Mouse (Mus musculus): ENCODE measurements around the gene Nkd1. TPM values are rescaled to one million over a fixed set of nuclear protein-coding genes. Genes with fewer than 3 reads are reported as not detected.

Nkd1 gene
- polyA plus RNA-seq, 1 experiment from 2014 or later = 45.8 TPM

DNA sequence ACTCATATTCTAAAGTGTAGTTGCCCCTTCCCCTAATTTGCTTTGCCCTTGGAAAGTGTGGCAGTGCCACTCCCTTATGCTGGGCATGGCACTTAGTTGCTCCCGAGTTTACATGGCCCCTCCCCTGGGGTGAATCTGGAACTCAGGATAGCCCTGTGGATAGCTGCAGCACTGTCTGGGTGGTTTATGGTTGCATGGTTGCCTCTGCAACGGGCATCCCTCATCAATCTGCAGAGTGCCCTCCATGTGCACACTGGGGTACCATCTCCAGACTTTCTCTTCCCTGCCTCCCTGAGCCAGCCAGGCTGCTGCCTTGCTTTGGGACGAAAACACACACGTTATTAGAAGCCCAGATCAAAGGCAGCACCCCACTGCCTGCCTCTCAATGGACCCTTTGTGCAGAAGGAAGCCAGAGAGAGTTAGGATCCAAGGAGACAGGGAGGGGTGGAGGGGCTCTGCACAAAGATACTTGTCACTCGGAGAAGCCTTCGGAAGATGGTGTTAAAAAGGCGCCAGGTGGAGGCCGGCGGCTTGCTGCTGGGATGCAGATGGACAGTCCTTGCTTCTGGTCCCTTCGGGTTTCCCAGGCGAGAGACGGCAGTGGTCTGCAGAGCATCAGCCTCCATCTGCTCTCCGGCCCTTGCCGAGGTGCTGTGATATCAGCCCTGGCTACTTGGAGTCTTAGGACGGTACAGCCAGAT is 8.9 kb upstream of the Nkd1 start:
- Histone ChIP-seq H3K4me2 (ENCODE audit: low read length) (peak overlapping the region; percentile 17; the same call in 1 of the 2 replicates), H3K9me3 (ENCODE audit: control insufficient read depth, low read length) (no peaks in the 10 kb centered on the region), H3K9ac (ENCODE audit: low read depth, low read length) (peak overlapping the region; percentile 45), H3K27ac (ENCODE audit: low read depth, low read length) (peak overlapping the region; percentile 56; the same call in 1 of the 2 replicates), H3K4me3 (ENCODE audit: low read length) (no peak overlapping the region), H3K4me1 (ENCODE audit: control insufficient read depth, insufficient read depth, low read depth, low read length) (peaks cover 8% of the 10 kb centered on the region), H3K36me3 (ENCODE audit: control insufficient read depth, insufficient read depth, low read length) (no peaks in the 10 kb centered on the region), H3K27me3 (replicated peaks; ENCODE audit: control insufficient read depth, insufficient read depth, low read length) (no peaks in the 10 kb centered on the region; the same call in 1 of the 2 replicates)
- 3% methylated on average over 15 of the region's 15 CpGs for WGBS
- peak; percentile 88 for ATAC-seq

- WGBS = 76% methylated on average over 9 of the region's 9 CpGs
- no peaks in the 10 kb centered on the region for H3K36me3 ChIP-seq (ENCODE audit: control insufficient read depth, insufficient read depth, low read length)
- ATAC-seq = no peak
Measured at GRCm38 (mm10) chr8:88518047-88518446, 3.1 kb upstream of the Nkd1 start.

GRCm38 (mm10) chr8:88520381-88520780 is 773 bp upstream of the Nkd1 start:
- Histone ChIP-seq H3K27ac (ENCODE audit: low read depth, low read length) (peak overlapping the region; percentile 56; the same call in 1 of the 2 replicates), H3K4me1 (ENCODE audit: control insufficient read depth, insufficient read depth, low read depth, low read length) (peaks cover 24% of the 10 kb centered on the region), H3K9me3 (ENCODE audit: control insufficient read depth, low read length) (no peaks in the 10 kb centered on the region), H3K27me3 (replicated peaks; ENCODE audit: control insufficient read depth, insufficient read depth, low read length) (no peaks in the 10 kb centered on the region; the same call in none of the 2 replicates), H3K9ac (ENCODE audit: low read depth, low read length) (no peak overlapping the region), H3K4me3 (ENCODE audit: low read length) (no peak overlapping the region; the same call in 1 of the 2 replicates), H3K36me3 (ENCODE audit: control insufficient read depth, insufficient read depth, low read length) (no peaks in the 10 kb centered on the region), H3K4me2 (ENCODE audit: low read length) (peak overlapping the region; percentile 96)
- 10% methylated on average over 13 of the region's 13 CpGs for WGBS
- no peak for ATAC-seq

More at GRCm38 (mm10) chr8:88518047-88518446, 3.1 kb upstream of the Nkd1 start:
- Histone ChIP-seq H3K4me3 (ENCODE audit: low read length) (no peak overlapping the region), H3K27ac (ENCODE audit: low read depth, low read length) (no peak overlapping the region), H3K4me2 (ENCODE audit: low read length) (no peak overlapping the region), H3K9me3 (ENCODE audit: control insufficient read depth, low read length) (no peaks in the 10 kb centered on the region), H3K9ac (ENCODE audit: low read depth, low read length) (no peak overlapping the region), H3K4me1 (ENCODE audit: control insufficient read depth, insufficient read depth, low read depth, low read length) (peaks cover 15% of the 10 kb centered on the region), H3K27me3 (replicated peaks; ENCODE audit: control insufficient read depth, insufficient read depth, low read length) (no peaks in the 10 kb centered on the region; the same call in none of the 2 replicates)

DNA sequence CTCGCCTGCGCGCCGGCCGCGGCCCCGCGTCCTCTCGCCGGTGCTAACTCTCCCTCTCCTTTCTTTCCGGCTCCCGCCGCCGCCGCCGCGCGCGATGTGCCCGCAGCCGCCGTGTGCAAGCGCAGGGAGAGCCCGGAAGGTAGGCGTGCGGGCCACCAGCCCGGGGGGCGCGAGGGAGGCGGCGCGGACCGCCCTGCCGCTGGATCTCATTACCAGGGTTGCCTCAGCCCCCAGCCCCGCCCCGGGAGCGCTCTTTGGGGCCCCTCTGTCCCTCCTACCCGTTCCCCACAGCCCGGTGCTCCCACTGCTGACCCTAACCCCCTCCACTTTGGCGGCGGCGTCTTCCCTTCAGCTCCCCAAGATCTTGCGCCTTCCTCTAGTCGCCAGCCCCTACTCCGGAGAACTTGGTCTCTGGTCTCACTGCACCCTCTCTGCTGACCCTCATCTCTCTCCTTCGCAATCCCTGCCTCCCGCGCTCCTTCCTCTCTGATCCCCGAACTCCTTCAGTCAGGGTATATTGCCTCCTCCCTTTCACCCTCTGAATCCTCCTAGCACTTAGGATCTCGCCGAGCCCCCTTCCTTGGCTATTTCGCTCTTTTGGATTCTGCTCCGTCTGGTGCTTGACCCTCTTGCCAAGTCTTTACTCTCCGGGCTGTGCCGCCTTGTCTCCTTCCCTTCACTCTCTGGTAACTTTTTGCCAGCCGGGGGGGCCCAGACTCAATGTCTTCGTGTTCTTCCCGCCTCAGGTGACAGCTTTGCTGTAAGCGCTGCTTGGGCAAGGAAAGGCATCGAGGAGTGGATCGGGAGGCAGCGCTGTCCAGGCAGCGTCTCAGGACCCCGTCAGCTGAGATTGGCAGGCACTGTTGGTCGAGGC is 624 bp downstream of the Nkd1 start:
- H3K4me3 ChIP-seq (ENCODE audit: low read length) = peak overlapping the region; percentile 84

GRCm38 (mm10) chr8:88522433-88523030 is 1.4 kb downstream of the Nkd1 start:
- Histone ChIP-seq H3K4me2 (ENCODE audit: low read length) (peak overlapping the region; percentile 96), H3K4me3 (ENCODE audit: low read length) (peak overlapping the region; percentile 84), H3K36me3 (ENCODE audit: control insufficient read depth, insufficient read depth, low read length) (no peaks in the 10 kb centered on the region), H3K27ac (ENCODE audit: low read depth, low read length) (no peak overlapping the region; the same call in 1 of the 2 replicates), H3K4me1 (ENCODE audit: control insufficient read depth, insufficient read depth, low read depth, low read length) (peaks cover 26% of the 10 kb centered on the region), H3K27me3 (replicated peaks; ENCODE audit: control insufficient read depth, insufficient read depth, low read length) (no peaks in the 10 kb centered on the region; the same call in none of the 2 replicates), H3K9me3 (ENCODE audit: control insufficient read depth, low read length) (no peaks in the 10 kb centered on the region), H3K9ac (ENCODE audit: low read depth, low read length) (peak overlapping the region; percentile 87)
- WGBS = 17% methylated on average over 5 of the region's 5 CpGs
- peak; percentile 12; the same call in 1 of the 2 replicates for ATAC-seq

More for the DNA sequence above, 624 bp downstream of the Nkd1 start:
- peak overlapping the region; percentile 77 for H3K27ac ChIP-seq (ENCODE audit: low read depth, low read length)
- H3K9me3 ChIP-seq (ENCODE audit: control insufficient read depth, low read length) = no peaks in the 10 kb centered on the region
- no peaks in the 10 kb centered on the region for H3K36me3 ChIP-seq (ENCODE audit: control insufficient read depth, insufficient read depth, low read length)
- H3K4me1 ChIP-seq (ENCODE audit: control insufficient read depth, insufficient read depth, low read depth, low read length) = peaks cover 26% of the 10 kb centered on the region
- H3K4me2 ChIP-seq (ENCODE audit: low read length) = peak overlapping the region; percentile 96
- no peaks in the 10 kb centered on the region; the same call in none of the 2 replicates for H3K27me3 ChIP-seq (replicated peaks; ENCODE audit: control insufficient read depth, insufficient read depth, low read length)
- under 1% methylated on average over 53 of the region's 65 CpGs for WGBS
- peak; percentile 55; the same call in 1 of the 2 replicates for ATAC-seq
- H3K9ac ChIP-seq (ENCODE audit: low read depth, low read length) = peak overlapping the region; percentile 87

GRCm38 (mm10) chr8:88523621-88524020 is 2.5 kb downstream of the Nkd1 start:
- WGBS = 24% methylated on average over 4 of the region's 4 CpGs
- no peaks in the 10 kb centered on the region; the same call in 1 of the 2 replicates for H3K36me3 ChIP-seq (ENCODE audit: control insufficient read depth, insufficient read depth, low read length)
- no peak overlapping the region for H3K9ac ChIP-seq (ENCODE audit: low read depth, low read length)
- H3K27me3 ChIP-seq (replicated peaks; ENCODE audit: control insufficient read depth, insufficient read depth, low read length) = no peaks in the 10 kb centered on the region; the same call in none of the 2 replicates
- peak overlapping the region; percentile 96 for H3K4me2 ChIP-seq (ENCODE audit: low read length)
- H3K4me3 ChIP-seq (ENCODE audit: low read length) = peak overlapping the region; percentile 84
- peaks cover 26% of the 10 kb centered on the region for H3K4me1 ChIP-seq (ENCODE audit: control insufficient read depth, insufficient read depth, low read depth, low read length)
- no peak for ATAC-seq
- H3K9me3 ChIP-seq (ENCODE audit: control insufficient read depth, low read length) = no peaks in the 10 kb centered on the region
- H3K27ac ChIP-seq (ENCODE audit: low read depth, low read length) = no peak overlapping the region

- Histone ChIP-seq H3K9ac (ENCODE audit: low read depth, low read length) (no peak overlapping the region; the same call in 1 of the 2 replicates), H3K9me3 (ENCODE audit: control insufficient read depth, low read length) (no peaks in the 10 kb centered on the region), H3K27ac (ENCODE audit: low read depth, low read length) (no peak overlapping the region), H3K4me3 (ENCODE audit: low read length) (peak overlapping the region; percentile 20), H3K27me3 (replicated peaks; ENCODE audit: control insufficient read depth, insufficient read depth, low read length) (no peaks in the 10 kb centered on the region; the same call in 1 of the 2 replicates), H3K4me1 (ENCODE audit: control insufficient read depth, insufficient read depth, low read depth, low read length) (peaks cover 26% of the 10 kb centered on the region), H3K4me2 (ENCODE audit: low read length) (peak overlapping the region; percentile 96), H3K36me3 (ENCODE audit: control insufficient read depth, insufficient read depth, low read length) (no peaks in the 10 kb centered on the region; the same call in 1 of the 2 replicates)
- 14% methylated on average over 4 of the region's 4 CpGs for WGBS
- ATAC-seq = no peak
Measured at GRCm38 (mm10) chr8:88524132-88524531, 3.0 kb downstream of the Nkd1 start.

DNA sequence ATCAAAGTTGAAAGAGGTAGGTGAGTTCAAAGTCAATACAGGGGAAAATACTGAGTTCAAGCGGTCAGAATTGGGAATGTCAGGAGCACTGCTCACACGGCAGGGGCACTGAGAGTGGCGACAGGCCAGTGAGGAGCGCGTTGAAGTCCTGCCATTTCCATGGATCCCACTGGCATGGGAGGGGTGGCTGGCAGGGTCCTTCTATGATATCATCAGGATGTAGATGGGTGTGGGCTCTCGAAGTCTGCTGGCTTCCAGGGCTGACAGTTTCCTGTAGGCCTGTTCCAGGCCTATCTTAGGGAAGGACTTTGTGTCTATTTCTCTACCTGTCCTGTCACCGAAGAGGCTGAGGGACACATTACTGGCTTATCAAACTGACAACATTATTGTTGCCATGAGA is 3.7 kb downstream of the Nkd1 start:
- H3K4me2 ChIP-seq (ENCODE audit: low read length) = peak overlapping the region; percentile 20
- H3K9me3 ChIP-seq (ENCODE audit: control insufficient read depth, low read length) = no peaks in the 10 kb centered on the region
- no peak overlapping the region for H3K27ac ChIP-seq (ENCODE audit: low read depth, low read length)
- 58% methylated on average over 7 of the region's 7 CpGs for WGBS
- H3K36me3 ChIP-seq (ENCODE audit: control insufficient read depth, insufficient read depth, low read length) = no peaks in the 10 kb centered on the region; the same call in 1 of the 2 replicates
- H3K4me1 ChIP-seq (ENCODE audit: control insufficient read depth, insufficient read depth, low read depth, low read length) = peaks cover 26% of the 10 kb centered on the region
- H3K9ac ChIP-seq (ENCODE audit: low read depth, low read length) = no peak overlapping the region
- no peaks in the 10 kb centered on the region for H3K27me3 ChIP-seq (replicated peaks; ENCODE audit: control insufficient read depth, insufficient read depth, low read length)
- no peak overlapping the region for H3K4me3 ChIP-seq (ENCODE audit: low read length)
- ATAC-seq = no peak

All from hindbrain, embryonic 16.5 days (tissue).